Mouse (Mus musculus) lung, embryonic 15.5 days (tissue): ENCODE results near the gene Alcam. TPM values are rescaled to one million over a fixed set of nuclear protein-coding genes. Genes with fewer than 3 reads are reported as not detected.
A peak's percentile ranks its signal among the peaks of the same experiment; 100 is the strongest.

Experiments
- ATAC-seq: fragments of 200-750 bp; cut with Nextera tagmentation; 2 replicates; pipeline ENCODE4 v1.8.0; 2017; ENCODE audit warnings: moderate number of reproducible peaks, borderline replicate concordance; ENCODE audit not compliant: low FRiP score, low TSS enrichment; ENCODE audit errors: extremely low read depth
- H3K27ac ChIP-seq: fragments of 300-500 bp; sonication (generic); 2 replicates; pipeline ENCODE4 v1.5.1; 2015; ENCODE audit warnings: moderate library complexity, mild to moderate bottlenecking, inconsistent platforms
- H3K27me3 ChIP-seq: fragments of 300-500 bp; sonication (generic); 2 replicates; pipeline ENCODE4 v1.6.1; 2015; ENCODE audit warnings: inconsistent platforms
- H3K36me3 ChIP-seq: fragments of 300-500 bp; sonication (generic); 2 replicates; pipeline ENCODE4 v1.6.1; 2015; ENCODE audit warnings: inconsistent platforms
- H3K4me1 ChIP-seq: fragments of 300-500 bp; sonication (generic); 2 replicates; pipeline ENCODE4 v1.6.1; 2015; ENCODE audit warnings: inconsistent platforms
- H3K4me2 ChIP-seq: fragments of 300-500 bp; sonication (generic); 2 replicates; pipeline ENCODE4 v1.6.1; 2015; ENCODE audit warnings: inconsistent platforms, mild to moderate bottlenecking, moderate library complexity
- H3K4me3 ChIP-seq: fragments of 300-500 bp; sonication (generic); 2 replicates; pipeline ENCODE4 v1.5.1; 2015; ENCODE audit warnings: mild to moderate bottlenecking, inconsistent platforms
- H3K9ac ChIP-seq: fragments of 300-500 bp; sonication (generic); 2 replicates; pipeline ENCODE4 v1.6.1; 2015; ENCODE audit warnings: inconsistent platforms
- H3K9me3 ChIP-seq: fragments of 300-500 bp; sonication (generic); 2 replicates; pipeline ENCODE4 v1.6.1; 2016; ENCODE audit warnings: inconsistent platforms
- WGBS: fragments of 180-500 bp; shearing (Covaris S2); methylation state at CpG from one replicate; pipeline ENCODE4 v1.1.7; 2015; 5-methylcytosine and 5-hydroxymethylcytosine counted together
- polyA plus RNA-seq: library from polyadenylated mRNA; unstranded; fragments of >200 nt; fragmentation: Nextera tagmentation; extraction: Ambion mirVana; gene quantifications from 2 replicates; pipeline ENCODE4 v1.2.1, GENCODE M21; 2015

Gene Alcam
- polyA plus RNA-seq, 1 experiment from 2014 or later, result 31.0 TPM

DNA sequence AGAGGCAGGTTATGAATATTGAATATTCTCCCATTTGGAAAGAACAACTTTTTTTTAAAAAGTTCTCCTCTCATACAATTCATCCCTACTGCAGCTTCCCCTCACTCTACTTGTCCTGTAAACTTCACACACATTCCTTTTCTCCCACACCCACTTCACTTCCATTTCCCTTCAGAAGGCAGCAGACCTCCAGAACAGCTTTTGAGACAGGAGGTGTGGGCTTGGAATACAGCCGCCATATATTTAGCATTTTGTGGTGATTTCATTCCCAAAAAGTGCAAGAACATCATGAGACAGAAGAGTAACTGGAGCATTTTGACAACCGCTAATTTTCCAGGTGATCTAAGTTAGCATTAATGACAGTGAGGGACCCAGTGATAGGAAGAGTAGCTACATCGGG, 47.8 kb downstream of the Alcam start:
- H3K36me3 ChIP-seq, result no peaks in the 10 kb centered on the region
- no peak overlapping the region for H3K27ac ChIP-seq
- 87% methylated on average over 3 of the region's 3 CpGs for WGBS
- H3K9me3 ChIP-seq, result no peaks in the 10 kb centered on the region
- H3K4me3 ChIP-seq, result no peak overlapping the region
- H3K4me2 ChIP-seq, result no peak overlapping the region
- no peak for ATAC-seq
- no peak overlapping the region for H3K9ac ChIP-seq
- H3K27me3 ChIP-seq, result no peaks in the 10 kb centered on the region
- H3K4me1 ChIP-seq, result no peaks in the 10 kb centered on the region

DNA sequence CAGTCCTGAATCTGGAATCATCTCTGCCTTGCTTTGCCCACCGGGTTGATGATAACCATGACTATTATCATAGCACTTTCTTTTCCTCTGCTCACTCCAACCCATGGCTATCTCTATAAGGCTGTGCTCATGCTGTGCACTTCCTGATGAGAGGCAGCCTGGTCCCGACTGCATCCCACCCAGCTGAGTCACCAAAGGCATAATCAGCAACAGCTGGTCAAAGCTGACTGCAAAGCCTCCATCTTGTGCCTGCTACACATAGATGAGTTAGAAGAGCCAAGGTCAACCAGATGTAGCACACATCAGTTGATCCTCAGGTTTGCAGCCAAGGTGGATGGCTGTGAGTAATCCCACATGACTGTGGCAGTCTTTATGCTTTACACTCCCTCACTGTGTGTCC, 48.6 kb downstream of the Alcam start:
- no peaks in the 10 kb centered on the region for H3K36me3 ChIP-seq
- no peaks in the 10 kb centered on the region for H3K27me3 ChIP-seq
- no peak overlapping the region for H3K27ac ChIP-seq
- ATAC-seq, result no peak
- no peaks in the 10 kb centered on the region for H3K4me1 ChIP-seq
- no peaks in the 10 kb centered on the region for H3K9me3 ChIP-seq
- H3K4me2 ChIP-seq, result no peak overlapping the region
- H3K9ac ChIP-seq, result no peak overlapping the region
- H3K4me3 ChIP-seq, result no peak overlapping the region
- WGBS, result 79% methylated on average over 2 of the region's 2 CpGs

DNA sequence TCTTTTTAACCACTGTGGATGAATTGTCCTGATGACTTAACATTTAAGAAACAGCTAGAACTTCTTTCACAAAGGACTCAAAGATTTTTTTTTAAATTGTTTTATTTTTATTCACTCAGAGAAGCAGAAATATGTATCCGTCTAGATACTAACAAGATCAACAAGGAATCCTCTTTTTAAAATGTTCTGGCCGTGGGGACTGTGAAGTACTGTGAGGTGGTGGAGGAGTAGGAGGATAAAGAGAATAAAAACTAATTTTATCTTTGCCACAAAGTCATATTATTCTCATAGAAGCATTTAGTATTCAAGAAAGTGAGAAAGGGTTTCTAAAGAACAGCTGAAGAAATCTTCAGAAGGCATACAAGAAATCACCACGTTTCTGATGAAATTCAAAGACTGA, 54.8 kb downstream of the Alcam start:
- Histone ChIP-seq H3K36me3 (no peaks in the 10 kb centered on the region), H3K4me1 (no peaks in the 10 kb centered on the region), H3K27ac (no peak overlapping the region), H3K4me2 (no peak overlapping the region), H3K4me3 (no peak overlapping the region), H3K27me3 (no peaks in the 10 kb centered on the region), H3K9ac (no peak overlapping the region), H3K9me3 (no peaks in the 10 kb centered on the region)
- WGBS, result 81% methylated on average over 3 of the region's 3 CpGs
- no peak for ATAC-seq

DNA sequence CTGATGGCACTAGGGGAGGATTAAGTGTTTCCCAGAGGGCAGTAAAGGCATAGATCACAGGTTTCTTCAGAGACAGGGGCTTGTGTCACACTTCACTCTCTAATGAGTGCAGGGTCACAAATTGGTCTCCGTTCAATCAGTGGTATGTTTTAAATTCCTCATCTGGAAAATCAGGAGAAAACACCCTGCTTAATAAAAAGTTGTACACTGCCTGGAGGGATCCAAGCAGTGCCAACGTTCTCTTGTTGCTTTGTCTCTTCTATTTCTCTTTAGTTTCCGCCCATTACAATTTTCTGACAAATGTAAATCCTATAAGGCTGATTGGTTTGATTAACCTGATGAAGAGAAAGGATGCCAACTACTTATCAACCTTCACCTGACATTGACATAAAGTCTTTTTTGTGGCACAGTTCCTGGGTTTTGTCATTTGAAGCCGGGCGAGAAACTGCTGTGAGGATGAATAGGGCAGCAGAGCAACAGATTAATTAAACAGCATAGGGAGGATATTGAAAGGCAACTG, 67.0 kb downstream of the Alcam start:
- Histone ChIP-seq H3K36me3 (no peaks in the 10 kb centered on the region), H3K27me3 (no peaks in the 10 kb centered on the region), H3K9me3 (no peaks in the 10 kb centered on the region), H3K9ac (no peak overlapping the region), H3K4me2 (no peak overlapping the region), H3K27ac (no peak overlapping the region), H3K4me3 (no peak overlapping the region), H3K4me1 (peaks cover 9% of the 10 kb centered on the region; the same call in 1 of the 2 replicates)
- WGBS, result 71% methylated on average over 5 of the region's 5 CpGs
- no peak for ATAC-seq

DNA sequence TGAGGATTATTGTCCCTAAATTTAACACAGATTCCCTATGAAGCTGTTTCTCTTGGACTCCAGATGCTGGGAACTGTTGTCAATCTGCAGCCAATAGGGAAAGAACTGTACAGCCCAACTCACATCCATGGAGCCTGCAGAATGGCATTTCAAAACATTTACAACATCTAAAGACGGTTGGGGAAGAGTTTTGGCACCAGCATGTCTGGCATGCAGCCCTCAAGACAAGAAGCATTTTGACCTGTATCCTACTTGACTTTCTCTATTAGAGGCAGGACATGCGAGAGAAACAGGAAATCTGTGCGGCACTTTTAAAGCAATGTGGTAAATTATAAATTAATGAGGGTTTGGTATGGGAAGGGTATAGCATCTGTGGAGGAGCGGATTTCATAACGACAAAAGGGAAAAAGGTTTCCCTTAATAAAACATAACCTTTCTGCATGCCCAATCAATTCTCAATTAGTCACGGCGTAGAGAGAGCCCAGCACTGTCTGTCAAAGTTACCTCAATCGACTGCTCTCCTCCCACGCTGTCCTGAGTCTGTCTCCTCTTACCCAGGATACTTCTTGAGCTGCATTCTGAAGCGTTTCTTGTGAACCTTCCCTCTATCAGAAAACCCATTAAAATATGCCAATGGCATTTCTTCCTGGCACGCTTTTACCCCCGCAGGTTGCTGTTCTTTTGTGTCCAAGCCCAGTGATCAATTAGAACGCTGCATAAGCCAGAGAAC, 70.3 kb downstream of the Alcam start:
- 53% methylated on average over 13 of the region's 13 CpGs for WGBS
- H3K4me2 ChIP-seq, result no peak overlapping the region

DNA sequence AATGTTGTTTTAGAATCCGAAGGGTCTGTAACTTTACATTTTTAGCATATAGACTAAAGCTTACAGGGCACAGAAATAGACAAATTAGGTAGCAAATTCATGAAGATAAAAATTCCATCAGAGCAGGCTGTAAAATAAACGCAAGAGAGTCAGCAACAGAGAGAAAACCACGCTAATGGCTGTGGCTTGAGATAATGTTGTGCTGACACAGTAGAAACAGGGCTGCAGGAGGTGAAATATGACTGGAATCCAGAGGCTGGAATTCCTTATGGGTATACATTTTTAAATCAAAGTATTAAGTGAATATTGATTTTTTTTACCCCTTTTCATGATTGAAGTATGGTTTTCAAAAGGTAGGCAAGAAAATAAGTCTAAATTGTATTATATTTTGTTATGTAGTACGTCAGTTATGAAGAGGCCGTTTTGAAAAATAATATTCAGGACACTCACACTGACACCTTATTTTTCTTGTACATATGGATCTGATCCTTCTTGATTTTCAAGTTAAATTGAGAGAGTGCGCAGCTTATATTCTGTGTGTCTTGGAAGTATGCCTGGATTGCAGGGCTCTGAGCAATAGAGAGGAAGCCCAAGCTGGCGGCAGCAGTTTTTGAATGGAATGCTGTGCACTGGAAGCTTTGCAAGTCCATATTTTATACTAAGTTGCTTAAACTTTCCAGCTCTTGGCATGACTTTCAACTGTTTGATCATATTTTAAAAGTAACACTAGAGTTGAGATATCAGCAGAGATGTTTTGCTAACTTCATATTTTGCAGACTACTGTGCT, 74.9 kb downstream of the Alcam start:
- Histone ChIP-seq H3K4me1 (peaks cover 24% of the 10 kb centered on the region), H3K9me3 (no peaks in the 10 kb centered on the region), H3K4me3 (no peak overlapping the region), H3K4me2 (no peak overlapping the region), H3K27me3 (no peaks in the 10 kb centered on the region), H3K27ac (no peak overlapping the region), H3K9ac (no peak overlapping the region), H3K36me3 (no peaks in the 10 kb centered on the region)
- 28% methylated on average over 7 of the region's 7 CpGs for WGBS
- peak; percentile 86; the same call in 1 of the 2 replicates for ATAC-seq

More for the DNA sequence above, 70.3 kb downstream of the Alcam start:
- ATAC-seq, result no peak; the same call in 1 of the 2 replicates
- Histone ChIP-seq H3K27me3 (no peaks in the 10 kb centered on the region), H3K4me1 (peaks cover 24% of the 10 kb centered on the region), H3K4me3 (no peak overlapping the region), H3K9ac (no peak overlapping the region), H3K36me3 (no peaks in the 10 kb centered on the region), H3K9me3 (no peaks in the 10 kb centered on the region), H3K27ac (no peak overlapping the region)

DNA sequence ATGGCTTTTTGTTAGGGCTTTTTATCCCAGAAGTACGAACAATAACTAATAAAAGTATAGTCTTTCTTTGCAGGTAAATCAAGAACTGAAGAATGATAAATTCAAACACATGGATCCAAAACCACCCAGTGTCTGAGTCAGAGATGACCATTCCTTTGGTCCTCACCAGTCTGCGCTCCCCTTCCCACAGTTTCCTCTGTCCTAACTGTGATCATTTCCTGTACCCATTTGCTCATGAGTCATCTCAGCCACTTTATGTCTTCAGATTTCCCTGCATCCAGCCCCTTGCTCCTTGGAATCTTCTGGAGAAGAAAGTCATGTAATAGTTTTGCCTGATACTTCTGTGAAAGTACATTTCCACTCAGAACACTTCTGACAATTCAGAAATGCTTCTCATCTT, 77.0 kb downstream of the Alcam start:
- H3K27ac ChIP-seq, result no peak overlapping the region
- no peak overlapping the region for H3K4me2 ChIP-seq
- H3K27me3 ChIP-seq, result no peaks in the 10 kb centered on the region
- peaks cover 15% of the 10 kb centered on the region for H3K4me1 ChIP-seq
- WGBS, result 88% methylated on average over 2 of the region's 2 CpGs
- no peaks in the 10 kb centered on the region for H3K9me3 ChIP-seq
- no peak overlapping the region for H3K9ac ChIP-seq
- ATAC-seq, result no peak
- no peak overlapping the region for H3K4me3 ChIP-seq
- no peaks in the 10 kb centered on the region for H3K36me3 ChIP-seq

DNA sequence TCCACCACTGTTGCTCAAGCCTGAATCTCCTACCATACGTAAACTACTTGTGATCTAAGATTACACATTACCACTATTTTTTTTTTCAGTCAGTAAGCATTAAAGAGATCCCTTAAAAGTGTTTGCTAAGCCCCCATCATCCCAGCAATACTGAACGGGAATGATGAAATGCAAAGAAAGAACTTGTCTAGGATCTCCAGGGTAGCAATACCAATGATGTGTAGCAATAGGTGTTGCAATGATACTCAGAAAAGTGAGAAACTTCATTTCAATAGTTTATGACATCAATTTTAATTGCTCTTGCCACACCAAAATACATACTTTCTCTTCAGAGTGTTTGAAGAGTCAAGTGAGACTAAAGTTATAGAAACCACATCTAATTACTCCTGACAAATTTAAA, 81.9 kb downstream of the Alcam start:
- H3K4me2 ChIP-seq, result no peak overlapping the region
- H3K4me1 ChIP-seq, result no peaks in the 10 kb centered on the region
- no peak overlapping the region for H3K9ac ChIP-seq
- H3K36me3 ChIP-seq, result no peaks in the 10 kb centered on the region
- H3K27me3 ChIP-seq, result no peaks in the 10 kb centered on the region
- H3K27ac ChIP-seq, result no peak overlapping the region
- ATAC-seq, result no peak
- no peak overlapping the region for H3K4me3 ChIP-seq
- WGBS, result 55% methylated on average over 2 of the region's 2 CpGs
- H3K9me3 ChIP-seq, result no peaks in the 10 kb centered on the region

DNA sequence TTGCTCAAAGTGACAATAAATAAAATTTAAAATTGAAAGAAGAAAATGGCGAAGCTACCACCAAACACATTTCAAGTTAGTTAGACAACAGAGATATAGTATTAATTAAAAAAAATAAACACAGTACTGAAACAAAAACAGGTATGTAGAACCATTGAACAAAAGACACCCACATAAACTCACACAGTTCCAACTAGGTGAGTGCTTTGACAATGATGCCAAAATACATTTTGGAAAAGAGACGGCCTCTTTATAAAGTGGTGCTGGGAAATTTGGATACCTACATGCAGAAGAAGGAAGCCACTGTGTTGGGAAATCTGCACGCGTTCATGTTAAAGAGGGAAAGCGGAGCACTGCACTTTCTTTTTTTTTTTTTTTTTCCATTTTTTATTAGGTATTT, 85.4 kb downstream of the Alcam start:
- 97% methylated on average over 5 of the region's 5 CpGs for WGBS
- ATAC-seq, result no peak
- no peak overlapping the region for H3K27ac ChIP-seq
- H3K4me3 ChIP-seq, result no peak overlapping the region
- no peaks in the 10 kb centered on the region for H3K27me3 ChIP-seq
- no peaks in the 10 kb centered on the region for H3K9me3 ChIP-seq
- no peak overlapping the region for H3K9ac ChIP-seq
- no peak overlapping the region for H3K4me2 ChIP-seq
- H3K4me1 ChIP-seq, result no peaks in the 10 kb centered on the region
- no peaks in the 10 kb centered on the region for H3K36me3 ChIP-seq

DNA sequence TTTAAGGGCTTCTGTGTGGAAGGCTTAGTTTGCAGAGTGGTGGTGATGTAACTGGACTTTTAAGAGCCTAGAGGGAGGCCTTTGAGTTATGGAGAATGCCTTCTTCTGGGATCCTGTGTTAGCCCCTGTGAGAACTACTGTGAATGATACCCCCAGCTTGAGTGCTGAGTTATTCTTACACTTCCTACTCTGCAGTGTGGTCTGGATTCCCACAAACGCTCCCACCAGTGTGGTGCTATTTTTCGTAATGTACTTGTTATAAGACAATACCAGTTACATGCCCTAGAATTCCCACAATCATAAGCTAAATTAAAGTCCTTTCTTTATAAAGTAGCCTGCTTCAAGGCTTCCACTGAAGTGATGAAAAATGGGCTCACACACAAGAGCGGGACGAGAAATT, 87.0 kb downstream of the Alcam start:
- H3K27me3 ChIP-seq, result no peaks in the 10 kb centered on the region
- no peak overlapping the region for H3K27ac ChIP-seq
- ATAC-seq, result no peak
- H3K4me2 ChIP-seq, result no peak overlapping the region
- no peaks in the 10 kb centered on the region for H3K9me3 ChIP-seq
- no peak overlapping the region for H3K9ac ChIP-seq
- H3K4me1 ChIP-seq, result no peaks in the 10 kb centered on the region
- H3K36me3 ChIP-seq, result no peaks in the 10 kb centered on the region
- WGBS, result 85% methylated on average over 4 of the region's 4 CpGs
- H3K4me3 ChIP-seq, result no peak overlapping the region

DNA sequence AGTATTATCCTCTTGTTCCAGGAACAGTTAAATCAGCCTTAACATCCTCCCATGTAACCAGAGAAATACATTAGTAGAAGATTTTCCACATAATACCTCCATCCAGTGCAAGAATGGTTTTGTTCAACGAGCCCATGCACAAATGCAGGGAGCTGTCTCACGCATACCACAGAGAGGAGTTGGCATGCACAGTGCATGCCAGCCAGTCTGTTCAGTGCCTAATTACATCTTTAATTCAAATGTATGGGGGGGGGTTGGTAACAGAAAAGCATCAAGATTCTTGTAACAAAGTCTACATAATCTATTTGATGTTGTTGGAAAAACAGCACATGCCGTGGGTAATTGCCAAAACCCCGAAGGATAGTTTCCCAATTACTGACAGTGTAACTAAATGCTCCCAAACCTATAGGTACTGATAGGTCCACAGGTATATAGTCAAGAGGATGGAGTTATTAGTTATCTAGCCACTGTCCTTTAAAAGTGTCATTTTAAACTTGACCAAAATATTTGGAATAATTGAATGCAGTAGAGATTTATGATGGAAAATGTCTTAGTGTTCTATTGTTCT, 89.8 kb downstream of the Alcam start:
- ATAC-seq, result no peak
- H3K9me3 ChIP-seq, result no peaks in the 10 kb centered on the region
- H3K9ac ChIP-seq, result no peak overlapping the region
- H3K27ac ChIP-seq, result no peak overlapping the region
- no peak overlapping the region for H3K4me2 ChIP-seq
- H3K4me1 ChIP-seq, result no peaks in the 10 kb centered on the region
- 84% methylated on average over 4 of the region's 4 CpGs for WGBS
- H3K27me3 ChIP-seq, result no peaks in the 10 kb centered on the region
- H3K4me3 ChIP-seq, result no peak overlapping the region
- H3K36me3 ChIP-seq, result no peaks in the 10 kb centered on the region
